Mouse (Mus musculus) WW6 (cell line): ENCODE results near the gene Cdh19.
A peak's percentile ranks its signal among the peaks of the same experiment; 100 is the strongest.

Source experiments
- DNase-seq: peaks from one replicate; pipeline ENCODE4 v3.0.0-alpha.2; 2013; ENCODE audit warnings: low read depth, low spot score

Gene Cdh19

GRCm38 (mm10) chr1:110977484-110977883, at the start of gene Cdh19:
Gene Cdh19 (minus strand): TSS chr1:110977584.
- DNase-seq, result no peak

- DNase-seq, result no peak
Observed at GRCm38 (mm10) chr1:111020434-111021060, 43.2 kb upstream of the Cdh19 start.

- DNase-seq, result no peak
Observed at GRCm38 (mm10) chr1:111017640-111018039, 40.3 kb upstream of the Cdh19 start.

GRCm38 (mm10) chr1:110989824-110990223, 12.4 kb upstream of the Cdh19 start:
- no peak for DNase-seq

- no peak for DNase-seq
Observed at GRCm38 (mm10) chr1:110969201-110969600, 8.2 kb downstream of the Cdh19 start.

GRCm38 (mm10) chr1:110909752-110910151, 67.6 kb downstream of the Cdh19 start:
- no peak for DNase-seq

GRCm38 (mm10) chr1:110909218-110909617, 68.2 kb downstream of the Cdh19 start:
- no peak for DNase-seq

- DNase-seq, result peak; percentile 20
Observed at GRCm38 (mm10) chr1:110904266-110904665, 73.1 kb downstream of the Cdh19 start.
